Mouse (Mus musculus): ENCODE measurements at regions not wholly inside any gene's neighbourhood (a gene's known extent, or its start where the extent isn't known, plus 50 kb on each side); places are given as distances from the start of the nearest gene placed in this dataset.

DNA sequence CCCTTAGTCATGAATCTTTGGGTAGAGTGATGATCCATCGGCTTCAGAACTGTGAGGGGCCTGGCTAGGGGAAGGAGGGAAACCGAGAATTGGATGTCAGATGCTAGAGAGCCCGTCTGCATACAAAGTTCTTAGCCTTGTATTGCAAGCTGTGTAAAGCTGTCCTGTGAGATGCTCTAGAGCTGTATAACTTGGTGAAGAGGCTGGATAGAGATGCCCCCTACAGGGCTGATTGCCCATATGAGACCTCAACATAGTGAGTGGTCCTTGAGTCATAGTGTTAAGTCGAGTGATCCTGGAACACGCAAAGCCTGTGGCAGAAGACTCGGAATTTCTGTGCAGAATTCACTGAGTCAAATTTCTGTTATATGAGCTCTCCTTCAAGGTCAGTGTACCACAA lies 334.8 kb downstream of the Mycn start:
- TF ChIP-seq EP300 (IDR thresholded peaks at IDR 0.05; ENCODE audit: low read depth) (no peak), CTCF (IDR thresholded peaks at IDR 0.05; ENCODE audit: low read depth) (no peak)
